Mouse (Mus musculus): ENCODE data around the gene Gstp1.

DNA sequence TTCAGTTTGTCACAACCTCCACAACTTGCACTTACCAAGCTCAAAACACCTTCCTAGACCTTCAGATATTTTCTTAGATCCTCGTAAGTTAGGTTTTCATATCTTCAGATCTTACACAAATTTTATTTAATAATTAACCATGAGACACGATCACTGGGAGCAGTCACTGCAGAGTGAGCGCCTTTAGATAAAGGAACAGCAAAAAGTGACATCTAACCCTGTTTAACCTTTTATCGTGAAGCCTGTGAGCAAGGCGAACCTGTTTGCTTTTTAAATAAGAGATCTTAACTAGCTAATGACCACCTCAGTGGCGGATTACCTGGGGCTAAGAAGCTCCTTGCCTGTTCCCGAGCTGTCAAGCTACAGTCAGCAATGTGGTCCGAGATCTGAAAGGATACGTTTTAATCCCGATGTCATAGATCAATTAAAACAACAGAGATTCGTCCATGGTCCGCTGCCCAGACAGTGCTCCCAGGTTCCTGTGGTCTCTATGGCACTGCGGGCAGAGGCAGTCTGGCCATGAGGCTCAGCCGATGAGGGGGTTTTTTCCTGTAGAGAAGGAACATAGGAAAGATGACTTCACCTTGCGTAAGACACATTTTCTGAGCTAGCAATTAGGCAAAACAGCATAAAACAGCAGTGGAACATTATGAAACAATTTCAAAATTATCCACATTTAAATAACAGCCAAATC lies 31.1 kb upstream of the Gstp1 start:
- TF ChIP-seq GATA1 (IDR thresholded peaks at IDR 0.05; ENCODE audit: borderline replicate concordance, low read length) (no peak), CTCF (IDR thresholded peaks at IDR 0.05; ENCODE audit: low read depth, low read length) (no peak), POLR2AphosphoS5 (IDR thresholded peaks at IDR 0.05; ENCODE audit: insufficient replicate concordance, low read depth, low read length) (no peak), GATA2 (IDR thresholded peaks at IDR 0.05; ENCODE audit: borderline replicate concordance, low read depth, low read length) (no peak), TAL1 (conservative IDR thresholded peaks at IDR 0.05; ENCODE audit: low read depth, low read length) (no peak)
